Mouse (Mus musculus): Measurements from ENCODE around the gene Mcat.

- TF ChIP-seq MYC (IDR thresholded peaks at IDR 0.05; ENCODE audit: low read depth, low read length) (no peak), CTCF (conservative IDR thresholded peaks at IDR 0.05 in 1 of 2, IDR thresholded peaks at IDR 0.05 in 1 of 2; ENCODE audit: low read depth in 2 of 2, low read length in 2 of 2) (no peak), MEF2A (IDR thresholded peaks at IDR 0.05; ENCODE audit: borderline replicate concordance, low read depth, low read length) (no peak), E2F4 (IDR thresholded peaks at IDR 0.05; ENCODE audit: insufficient replicate concordance, low read depth, low read length) (no peak), TCF12 (IDR thresholded peaks at IDR 0.05; ENCODE audit: low read depth, low read length) (no peak), CHD1 (IDR thresholded peaks at IDR 0.05; ENCODE audit: low read depth, low read length) (no peak), HCFC1 (IDR thresholded peaks at IDR 0.05; ENCODE audit: low read depth, low read length) (no peak), USF2 (conservative IDR thresholded peaks at IDR 0.05; ENCODE audit: low read depth, low read length) (no peak), NRF1 (IDR thresholded peaks at IDR 0.05; ENCODE audit: low read depth, low read length) (no peak), SIN3A (IDR thresholded peaks at IDR 0.05; ENCODE audit: low read length) (no peak), MXI1 (IDR thresholded peaks at IDR 0.05; ENCODE audit: low read depth, low read length) (no peak)
Observed at GRCm38 (mm10) chr15:83567728-83568127, 4.1 kb upstream of the Mcat start.
